Mouse (Mus musculus) lung, embryonic 14.5 days (tissue): ENCODE measurements around the gene Mx1. TPM values are rescaled to one million over a fixed set of nuclear protein-coding genes. Genes with fewer than 3 reads are reported as not detected.
A peak's percentile ranks its signal among the peaks of the same experiment; 100 is the strongest.

Experiments
- ATAC-seq: fragments of 200-750 bp; cut with Nextera tagmentation; 2 replicates; pipeline ENCODE4 v1.8.0; 2017; ENCODE audit warnings: mild to moderate bottlenecking, moderate TSS enrichment, moderate library complexity; ENCODE audit not compliant: insufficient read depth
- DNase-seq: peaks from one replicate; pipeline ENCODE4 v3.0.0-alpha.2; 2015
- H3K27ac ChIP-seq: fragments of 300-500 bp; sonication (generic); 2 replicates; pipeline ENCODE4 v1.5.1; 2014; ENCODE audit warnings: low read depth, mild to moderate bottlenecking, moderate library complexity
- H3K27me3 ChIP-seq: fragments of 300-500 bp; sonication (generic); 2 replicates; pipeline ENCODE4 v1.6.1; 2014; ENCODE audit warnings: low read length, control low read depth; ENCODE audit not compliant: insufficient read depth
- H3K36me3 ChIP-seq: fragments of 300-500 bp; sonication (generic); 2 replicates; pipeline ENCODE4 v1.6.1; 2014; ENCODE audit warnings: control low read depth; ENCODE audit not compliant: insufficient read depth
- H3K4me1 ChIP-seq: fragments of 300-500 bp; sonication (generic); 2 replicates; pipeline ENCODE4 v1.6.1; 2014; ENCODE audit warnings: antibody characterized with exemption, control low read depth; ENCODE audit not compliant: insufficient read depth
- H3K4me2 ChIP-seq: fragments of 300-500 bp; sonication (generic); 2 replicates; pipeline ENCODE4 v1.6.1; 2014; ENCODE audit warnings: mild to moderate bottlenecking
- H3K4me3 ChIP-seq: fragments of 300-500 bp; sonication (generic); 2 replicates; pipeline ENCODE4 v1.5.1; 2014; ENCODE audit warnings: low read depth, low read length
- H3K9ac ChIP-seq: fragments of 300-500 bp; sonication (generic); 2 replicates; pipeline ENCODE4 v1.6.1; 2014
- H3K9me3 ChIP-seq: fragments of 300-500 bp; sonication (generic); 2 replicates; pipeline ENCODE4 v1.6.1; 2016; ENCODE audit warnings: low read depth, low read length, control low read depth
- CTCF ChIP-seq: IDR thresholded peaks from 2 replicates; pipeline ENCODE4 v1.5.1; 2016; ENCODE audit warnings: antibody characterized with exemption, low read depth
- WGBS: fragments of 180-500 bp; shearing (Covaris S2); extraction: QIAGEN DNeasy Blood & Tissue Kit; methylation state at CpG from one replicate; pipeline ENCODE4 v1.1.7; 2014; 5-methylcytosine and 5-hydroxymethylcytosine counted together
- polyA plus RNA-seq: library from polyadenylated mRNA; unstranded; fragments of >200 nt; fragmentation: Nextera tagmentation; extraction: Ambion mirVana; gene quantifications from 2 replicates; pipeline ENCODE4 v1.2.1, GENCODE M21; 2014

The Mx1 gene
- polyA plus RNA-seq, 1 experiment from 2014 or later, result 0.21 TPM

DNA sequence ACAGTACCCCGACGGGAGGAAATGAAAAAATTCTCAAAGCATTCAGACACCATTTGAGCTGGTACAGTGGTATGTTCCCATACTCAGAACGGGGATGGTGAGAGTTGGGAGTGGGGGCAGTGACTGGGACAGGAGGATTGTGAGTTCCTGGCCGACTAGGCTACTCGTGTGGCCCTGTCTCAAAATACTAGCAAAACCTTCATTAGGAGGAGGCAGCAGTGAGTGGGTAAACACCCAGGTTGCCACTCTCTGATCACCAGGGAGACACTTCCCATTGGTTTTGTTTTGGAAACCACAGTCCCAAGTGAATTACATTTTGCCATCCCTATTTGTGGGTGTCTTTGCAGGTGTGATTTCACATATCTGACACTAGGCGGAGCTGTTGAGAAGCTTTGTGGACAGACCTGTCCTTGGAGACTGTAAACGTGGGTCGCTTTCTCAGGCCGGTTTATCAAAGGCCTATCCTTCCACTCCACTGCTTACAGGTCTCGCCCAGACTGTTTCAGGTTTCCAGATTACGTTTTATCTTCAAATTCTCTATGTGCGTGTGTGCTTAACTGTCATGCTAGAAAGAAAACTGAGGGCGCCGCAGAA, 18.9 kb downstream of the Mx1 start:
- H3K27ac ChIP-seq, result no peak overlapping the region
- TF ChIP-seq CTCF, result peak; percentile 95
- 49% methylated on average over 14 of the region's 14 CpGs for WGBS
- ATAC-seq (peak; percentile 86), DNase-seq (peak; percentile 90)
- H3K9me3 ChIP-seq, result no peaks in the 10 kb centered on the region
- no peak overlapping the region for H3K9ac ChIP-seq
- H3K36me3 ChIP-seq, result no peaks in the 10 kb centered on the region
- no peak overlapping the region for H3K4me3 ChIP-seq
- H3K4me1 ChIP-seq, result no peaks in the 10 kb centered on the region
- no peaks in the 10 kb centered on the region for H3K27me3 ChIP-seq
- H3K4me2 ChIP-seq, result no peak overlapping the region

DNA sequence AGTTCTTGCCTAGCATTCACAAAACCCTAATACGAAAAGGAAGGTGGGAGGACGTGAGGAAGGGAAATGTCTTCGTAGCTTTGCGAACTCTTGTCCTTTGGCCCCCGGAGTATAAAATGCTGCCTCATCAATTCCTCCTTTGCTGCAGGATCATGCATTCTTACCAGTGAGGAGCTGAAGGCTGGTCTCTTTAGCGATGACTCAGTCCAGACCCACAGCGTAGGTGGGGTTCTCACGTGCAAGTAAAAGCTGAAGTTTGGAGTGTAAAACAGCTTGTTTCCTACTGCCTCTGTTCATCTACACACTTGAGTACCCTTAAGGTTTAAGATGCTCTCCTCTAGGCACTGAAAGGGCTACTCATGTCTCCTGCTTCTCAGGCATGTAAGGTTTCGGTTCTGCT, 20.7 kb downstream of the Mx1 start:
- no peak overlapping the region for H3K27ac ChIP-seq
- H3K4me2 ChIP-seq, result no peak overlapping the region
- DNase-seq, result no peak
- WGBS, result 66% methylated on average over 9 of the region's 9 CpGs
- no peaks in the 10 kb centered on the region for H3K4me1 ChIP-seq
- no peak for ATAC-seq
- no peaks in the 10 kb centered on the region for H3K27me3 ChIP-seq
- no peaks in the 10 kb centered on the region for H3K36me3 ChIP-seq
- no peak overlapping the region for H3K9ac ChIP-seq
- no peaks in the 10 kb centered on the region for H3K9me3 ChIP-seq
- TF ChIP-seq CTCF, result no peak
- no peak overlapping the region for H3K4me3 ChIP-seq

- TF ChIP-seq CTCF, result no peak
These were observed 24.5 kb downstream of the Mx1 start for GRCm38 (mm10) chr16:97438191-97438590.

GRCm38 (mm10) chr16:97437448-97438056, 25.2 kb downstream of the Mx1 start:
- H3K9me3 ChIP-seq, result no peaks in the 10 kb centered on the region
- H3K4me2 ChIP-seq, result no peak overlapping the region
- WGBS, result 22% methylated on average over 1 of the region's 1 CpGs
- H3K27ac ChIP-seq, result no peak overlapping the region
- no peak for DNase-seq
- no peaks in the 10 kb centered on the region for H3K4me1 ChIP-seq
- no peak for TF ChIP-seq CTCF
- H3K4me3 ChIP-seq, result no peak overlapping the region
- ATAC-seq, result no peak
- no peaks in the 10 kb centered on the region for H3K36me3 ChIP-seq
- no peak overlapping the region for H3K9ac ChIP-seq
- H3K27me3 ChIP-seq, result no peaks in the 10 kb centered on the region

More at GRCm38 (mm10) chr16:97438191-97438590, 24.5 kb downstream of the Mx1 start:
- Histone ChIP-seq H3K36me3 (no peaks in the 10 kb centered on the region), H3K27me3 (no peaks in the 10 kb centered on the region), H3K9ac (no peak overlapping the region), H3K4me2 (no peak overlapping the region), H3K27ac (no peak overlapping the region), H3K4me3 (no peak overlapping the region), H3K9me3 (no peaks in the 10 kb centered on the region), H3K4me1 (no peaks in the 10 kb centered on the region)
- no peak for DNase-seq
- WGBS, result 61% methylated on average over 3 of the region's 3 CpGs
- no peak for ATAC-seq

GRCm38 (mm10) chr16:97434206-97434605, 28.5 kb downstream of the Mx1 start:
- peak; percentile 76 for ATAC-seq
- WGBS, result 42% methylated on average over 2 of the region's 2 CpGs
- no peak overlapping the region for H3K4me2 ChIP-seq

DNA sequence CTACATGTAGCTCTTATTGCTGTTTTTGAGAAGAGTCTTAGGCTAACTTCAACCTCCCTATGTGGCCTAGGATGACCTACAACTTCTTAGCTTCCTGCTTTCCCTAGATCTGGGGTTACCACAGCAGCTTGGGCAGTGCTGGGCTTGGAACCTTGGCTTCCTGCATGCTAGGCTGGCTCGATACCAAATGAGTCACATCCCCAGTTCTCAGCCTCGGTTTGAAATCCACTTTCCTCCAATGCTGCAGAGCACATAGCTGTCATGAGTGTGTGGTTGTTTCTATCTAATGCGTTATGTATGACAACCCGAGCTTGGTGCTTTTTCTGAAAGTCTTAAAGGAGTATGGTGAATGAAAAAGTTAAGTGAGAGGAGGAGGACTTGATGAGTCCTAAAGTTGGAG, 31.4 kb downstream of the Mx1 start:
- Histone ChIP-seq H3K4me2 (no peak overlapping the region), H3K27me3 (no peaks in the 10 kb centered on the region), H3K9ac (no peak overlapping the region), H3K36me3 (no peaks in the 10 kb centered on the region), H3K4me3 (no peak overlapping the region), H3K27ac (no peak overlapping the region), H3K4me1 (no peaks in the 10 kb centered on the region), H3K9me3 (no peaks in the 10 kb centered on the region)
- TF ChIP-seq CTCF, result no peak
- 70% methylated on average over 4 of the region's 4 CpGs for WGBS
- DNase-seq (peak; percentile 15), ATAC-seq (no peak)

More at GRCm38 (mm10) chr16:97434206-97434605, 28.5 kb downstream of the Mx1 start:
- Histone ChIP-seq H3K27ac (no peak overlapping the region), H3K4me3 (no peak overlapping the region), H3K27me3 (no peaks in the 10 kb centered on the region), H3K36me3 (no peaks in the 10 kb centered on the region), H3K4me1 (no peaks in the 10 kb centered on the region), H3K9me3 (no peaks in the 10 kb centered on the region), H3K9ac (no peak overlapping the region)
- TF ChIP-seq CTCF, result no peak
- peak; percentile 59 for DNase-seq

DNA sequence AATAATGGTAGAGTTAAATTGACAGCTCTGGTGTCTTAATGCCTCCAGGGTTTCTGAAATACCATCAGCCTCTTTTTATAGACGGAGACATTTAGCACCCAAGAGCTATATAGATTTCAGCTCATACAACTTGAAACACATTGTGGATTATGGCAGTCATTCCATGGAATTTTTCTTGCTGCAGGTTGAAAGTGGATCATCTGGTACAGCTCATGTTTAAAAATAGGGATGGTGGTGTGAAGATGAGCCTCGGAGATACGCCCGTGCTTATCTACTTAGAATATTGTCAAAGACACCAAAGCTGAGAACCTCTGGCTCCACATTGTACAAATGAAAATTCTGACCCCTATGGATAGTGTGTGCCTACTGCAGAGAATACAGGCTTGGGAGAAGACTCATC, 32.6 kb downstream of the Mx1 start:
- Histone ChIP-seq H3K9ac (no peak overlapping the region), H3K4me2 (no peak overlapping the region), H3K4me1 (no peaks in the 10 kb centered on the region), H3K9me3 (no peaks in the 10 kb centered on the region), H3K27me3 (no peaks in the 10 kb centered on the region), H3K27ac (no peak overlapping the region), H3K36me3 (no peaks in the 10 kb centered on the region), H3K4me3 (no peak overlapping the region)
- no peak for ATAC-seq
- DNase-seq, result no peak
- no peak for TF ChIP-seq CTCF
- 83% methylated on average over 4 of the region's 4 CpGs for WGBS
